Mouse (Mus musculus) hindbrain, postnatal 0 days (tissue): Measurements from ENCODE around the gene Hnrnpa3. TPM values are rescaled to one million over a fixed set of nuclear protein-coding genes. Genes with fewer than 3 reads are reported as not detected.
"Not testable (repeated sequence)": the region's sequence is repeated elsewhere in the genome, so short reads cannot be mapped to it uniquely, and the experiment has no call there.

ENCODE experiments used
- ATAC-seq: fragments of 200-750 bp; cut with Nextera tagmentation; 2 replicates; pipeline ENCODE4 v1.8.0; 2017; ENCODE audit warnings: mild to moderate bottlenecking, moderate TSS enrichment, moderate library complexity
- DNase-seq: peaks from one replicate; pipeline ENCODE4 v3.0.0-alpha.2; 2015; ENCODE audit warnings: low spot score
- H3K27ac ChIP-seq: fragments of 300-500 bp; sonication (generic); 2 replicates; pipeline ENCODE4 v1.5.1; 2014; ENCODE audit warnings: mild to moderate bottlenecking
- H3K27me3 ChIP-seq: fragments of 300-500 bp; sonication (generic); 2 replicates; pipeline ENCODE4 v1.6.1; 2014; ENCODE audit warnings: low read length, mixed read lengths; ENCODE audit not compliant: insufficient read depth
- H3K36me3 ChIP-seq: fragments of 300-500 bp; sonication (generic); 2 replicates; pipeline ENCODE4 v1.6.1; 2014; ENCODE audit warnings: low read length, mixed read lengths; ENCODE audit not compliant: insufficient read depth
- H3K4me1 ChIP-seq: fragments of 300-500 bp; sonication (generic); 2 replicates; pipeline ENCODE4 v1.6.1; 2014; ENCODE audit warnings: antibody characterized with exemption, low read length, mixed read lengths; ENCODE audit not compliant: insufficient read depth
- H3K4me2 ChIP-seq: fragments of 300-500 bp; sonication (generic); 2 replicates; pipeline ENCODE4 v1.6.1; 2014; ENCODE audit warnings: low read depth, mild to moderate bottlenecking, low read length, moderate library complexity, mixed read lengths
- H3K4me3 ChIP-seq: fragments of 300-500 bp; sonication (generic); 2 replicates; pipeline ENCODE4 v1.5.1; 2014; ENCODE audit warnings: low read length
- H3K9ac ChIP-seq: fragments of 300-500 bp; sonication (generic); replicated peaks from 2 replicates; pipeline ENCODE4 v1.6.1; 2014; ENCODE audit warnings: mild to moderate bottlenecking, low read length, moderate library complexity, mixed read lengths
- H3K9me3 ChIP-seq: fragments of 300-500 bp; sonication (generic); 2 replicates; pipeline ENCODE4 v1.6.1; 2016; ENCODE audit warnings: low read length, mixed read lengths
- CTCF ChIP-seq: IDR thresholded peaks from 2 replicates; pipeline ENCODE4 v1.5.1; 2016; ENCODE audit warnings: antibody characterized with exemption, control low read depth, low read depth
- WGBS: fragments of 180-500 bp; shearing (Covaris S2); extraction: QIAGEN DNeasy Blood & Tissue Kit; methylation state at CpG from one replicate; pipeline ENCODE4 v1.1.7; 2014; 5-methylcytosine and 5-hydroxymethylcytosine counted together
- polyA plus RNA-seq: library from polyadenylated mRNA; unstranded; fragments of >200 nt; fragmentation: Nextera tagmentation; extraction: Ambion mirVana; gene quantifications from 2 replicates; pipeline ENCODE4 v1.2.1, GENCODE M21; 2015
- total RNA-seq: library from RNA; depleted of rRNA; stranded (reverse); fragments of >200 nt; gene quantifications from 2 replicates; pipeline ENCODE4 v1.2.3, GENCODE M21; 2014

Hnrnpa3 gene
- total and polyA plus RNA-seq, 2 experiments from 2014 or later: 64.9 to 131 TPM

- no peak for DNase-seq
- no peak overlapping the region for H3K4me2 ChIP-seq
- H3K9me3 ChIP-seq: no peaks in the 10 kb centered on the region
- no peak for TF ChIP-seq CTCF
- H3K27me3 ChIP-seq: no peaks in the 10 kb centered on the region
- no peaks in the 10 kb centered on the region for H3K4me1 ChIP-seq
- H3K36me3 ChIP-seq: no peaks in the 10 kb centered on the region
- H3K9ac ChIP-seq: no peak overlapping the region
- H3K27ac ChIP-seq: no peak overlapping the region
- ATAC-seq: no peak
- H3K4me3 ChIP-seq: no peak overlapping the region
These were observed 21.7 kb upstream of the Hnrnpa3 start for GRCm38 (mm10) chr2:75637361-75637760.

GRCm38 (mm10) chr2:75637822-75638221 is 21.2 kb upstream of the Hnrnpa3 start:
- not testable (repeated sequence) for H3K4me2 ChIP-seq, H3K9me3 ChIP-seq, H3K4me1 ChIP-seq, H3K4me3 ChIP-seq, ATAC-seq, DNase-seq, H3K9ac ChIP-seq, H3K27me3 ChIP-seq, H3K27ac ChIP-seq, H3K36me3 ChIP-seq
- WGBS: 93% methylated on average over 6 of the region's 6 CpGs

- H3K9me3 ChIP-seq, H3K9ac ChIP-seq, H3K4me3 ChIP-seq, ATAC-seq, H3K27ac ChIP-seq, H3K4me2 ChIP-seq, H3K27me3 ChIP-seq, DNase-seq, H3K36me3 ChIP-seq, H3K4me1 ChIP-seq: not testable (repeated sequence)
- WGBS: 59% methylated on average over 11 of the region's 12 CpGs
These were observed 19.5 kb upstream of the Hnrnpa3 start for GRCm38 (mm10) chr2:75639535-75639934.

GRCm38 (mm10) chr2:75642312-75642711 is 16.7 kb upstream of the Hnrnpa3 start:
- WGBS: 79% methylated on average over 3 of the region's 4 CpGs
- not testable (repeated sequence) for H3K9ac ChIP-seq, H3K27ac ChIP-seq, H3K36me3 ChIP-seq, DNase-seq, H3K4me1 ChIP-seq, H3K4me2 ChIP-seq, H3K4me3 ChIP-seq, H3K27me3 ChIP-seq, H3K9me3 ChIP-seq, ATAC-seq

GRCm38 (mm10) chr2:75642795-75643550 is 16.1 kb upstream of the Hnrnpa3 start:
- Histone ChIP-seq H3K9ac (no peak overlapping the region), H3K4me2 (no peak overlapping the region), H3K9me3 (no peaks in the 10 kb centered on the region), H3K27ac (no peak overlapping the region), H3K4me3 (no peak overlapping the region), H3K27me3 (no peaks in the 10 kb centered on the region), H3K4me1 (no peaks in the 10 kb centered on the region), H3K36me3 (no peaks in the 10 kb centered on the region)
- ATAC-seq (no peak), DNase-seq (no peak)
- TF ChIP-seq CTCF: no peak
- 81% methylated on average over 8 of the region's 8 CpGs for whole genome bisulfite sequencing

- Histone ChIP-seq H3K9ac (no peak overlapping the region), H3K36me3 (no peaks in the 10 kb centered on the region), H3K4me3 (no peak overlapping the region), H3K27me3 (no peaks in the 10 kb centered on the region), H3K9me3 (no peaks in the 10 kb centered on the region), H3K4me2 (no peak overlapping the region), H3K4me1 (no peaks in the 10 kb centered on the region), H3K27ac (no peak overlapping the region)
- no peak for DNase-seq
- WGBS: 91% methylated on average over 6 of the region's 6 CpGs
- ATAC-seq: no peak
- no peak for TF ChIP-seq CTCF
These were observed 15.1 kb upstream of the Hnrnpa3 start for GRCm38 (mm10) chr2:75643950-75644349.

GRCm38 (mm10) chr2:75645251-75645650 is 13.8 kb upstream of the Hnrnpa3 start:
- no peaks in the 10 kb centered on the region for H3K9me3 ChIP-seq
- H3K9ac ChIP-seq: no peak overlapping the region
- 92% methylated on average over 12 of the region's 12 CpGs for WGBS
- H3K4me3 ChIP-seq: no peak overlapping the region
- no peaks in the 10 kb centered on the region for H3K36me3 ChIP-seq
- no peak for TF ChIP-seq CTCF
- no peak overlapping the region for H3K4me2 ChIP-seq
- H3K4me1 ChIP-seq: no peaks in the 10 kb centered on the region
- H3K27me3 ChIP-seq: no peaks in the 10 kb centered on the region
- DNase-seq: no peak
- ATAC-seq: no peak
- no peak overlapping the region for H3K27ac ChIP-seq
